ENCODE assay signal across 23 mouse cellular contexts in the genomic region with DNA sequence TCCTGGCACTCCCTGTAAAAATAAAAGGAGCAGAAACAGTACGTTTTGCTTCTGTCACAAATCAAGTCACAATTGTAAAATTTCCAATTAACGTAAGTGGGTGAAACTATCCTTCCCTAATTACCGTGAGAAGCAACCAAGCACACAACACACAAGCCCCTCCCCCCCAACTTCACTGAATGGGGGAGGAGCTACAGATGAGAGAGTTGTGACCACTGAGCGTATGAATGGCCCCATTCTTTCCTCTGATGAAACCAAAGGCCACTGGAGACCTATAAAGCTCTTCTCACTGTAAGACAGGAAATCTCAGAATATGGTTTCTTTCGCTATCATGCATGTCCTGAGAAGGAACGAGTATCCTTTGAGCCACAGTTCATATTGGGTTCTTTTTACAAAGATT.
DNase-seq lines count a peak whose midpoint lies in the region; ATAC-seq lines count a peak whose summit lies in the region.
"Had no signal": no experiment of that assay in that cellular context is flagged by ENCODE, and none has a peak within 500 bp of the region (broad histone marks: within the 10 kb centered on the region; RNA-seq: fewer than 3 reads in every experiment).

No protein-coding gene starts in this region.

- peak; percentile 79 for ATAC-seq in forebrain, embryonic 11.5 days (replicated peaks; ENCODE audit: low FRiP score)
- no peak for ATAC-seq in forebrain, embryonic 16.5 days
- ATAC-seq: forebrain, embryonic 13.5 days; hindbrain, postnatal 0 days had no signal

- 55% methylated on average over 6 of the region's 6 CpGs for WGBS in forebrain, embryonic 11.5 days
- 36% methylated on average over 6 of the region's 6 CpGs for WGBS in forebrain, embryonic 16.5 days

- H3K27me3 ChIP-seq in forebrain, embryonic 11.5 days (ENCODE audit: control insufficient read depth, insufficient read depth, low read length), result no peaks in the 10 kb centered on the region
- H3K27me3 ChIP-seq in forebrain, embryonic 16.5 days (replicated peaks; ENCODE audit: control insufficient read depth, insufficient read depth, low read length), result no peaks in the 10 kb centered on the region
- H3K27me3 ChIP-seq: CH12.LX; embryonic facial prominence, embryonic 15.5 days; forebrain, embryonic 13.5 days; heart, embryonic 15.5 days; hindbrain, embryonic 13.5 days had no signal

- no peak for DNase-seq in forebrain, embryonic 11.5 days (ENCODE audit: low spot score)
- DNase-seq in brain, adult 2 months (ENCODE audit: low read depth, low spot score), result peak; percentile 12
- peak; percentile 30 for DNase-seq in embryo, embryonic 11 days
- no peak for DNase-seq in layer of hippocampus, postnatal 14 days (ENCODE audit: low spot score in 2 of 2)
- DNase-seq in cerebellum, adult 8-10 months, result no peak
- DNase-seq: adrenal gland, adult 2 months; adrenal gland, postnatal 25 days; cerebellum, adult 11 months; cerebellum, adult 9-10 months; cerebellum, postnatal 25 days; gastrocnemius, postnatal 10 days; heart, adult 2 months; heart, postnatal 14 days; kidney, adult 11 months had no signal

- H3K9ac ChIP-seq in forebrain, embryonic 11.5 days (ENCODE audit: low read length), result no peak overlapping the region
- no peak overlapping the region for H3K9ac ChIP-seq in forebrain, embryonic 16.5 days (replicated peaks; ENCODE audit: low read depth, low read length)
- H3K9ac ChIP-seq: embryonic facial prominence, embryonic 15.5 days; forebrain, embryonic 13.5 days; heart, embryonic 15.5 days; hindbrain, embryonic 13.5 days had no signal

- no peaks in the 10 kb centered on the region for H3K36me3 ChIP-seq in forebrain, embryonic 11.5 days (ENCODE audit: control insufficient read depth, insufficient read depth, low read length)
- H3K36me3 ChIP-seq in forebrain, embryonic 16.5 days (ENCODE audit: control insufficient read depth, insufficient read depth), result no peaks in the 10 kb centered on the region
- H3K36me3 ChIP-seq: embryonic facial prominence, embryonic 15.5 days; heart, embryonic 15.5 days; hindbrain, embryonic 13.5 days had no signal

- no peak overlapping the region for H3K27ac ChIP-seq in forebrain, embryonic 11.5 days (ENCODE audit: low read depth, low read length)
- no peak overlapping the region for H3K27ac ChIP-seq in forebrain, embryonic 16.5 days (ENCODE audit: low read length)
- H3K27ac ChIP-seq: embryonic facial prominence, embryonic 15.5 days; forebrain, embryonic 13.5 days; heart, adult 2 months; heart, embryonic 15.5 days; hindbrain, embryonic 13.5 days; hindbrain, postnatal 0 days had no signal

- H3K4me2 ChIP-seq in forebrain, embryonic 11.5 days (ENCODE audit: low read depth, low read length, severe bottlenecking), result no peak overlapping the region
- no peak overlapping the region for H3K4me2 ChIP-seq in forebrain, embryonic 16.5 days (ENCODE audit: low read length)
- H3K4me2 ChIP-seq: embryonic facial prominence, embryonic 15.5 days; forebrain, embryonic 13.5 days; heart, embryonic 11.5 days; heart, embryonic 15.5 days; hindbrain, embryonic 13.5 days had no signal

- no peak overlapping the region for H3K4me3 ChIP-seq in forebrain, embryonic 11.5 days (ENCODE audit: low read depth, low read length)
- H3K4me3 ChIP-seq in forebrain, embryonic 16.5 days (replicated peaks; ENCODE audit: low read length), result no peak overlapping the region
- H3K4me3 ChIP-seq: embryonic facial prominence, embryonic 15.5 days; erythroblast, embryonic 14.5 days; forebrain, embryonic 13.5 days; heart, adult 2 months; heart, embryonic 15.5 days; hindbrain, embryonic 13.5 days had no signal

- no peaks in the 10 kb centered on the region for H3K9me3 ChIP-seq in forebrain, embryonic 11.5 days (ENCODE audit: control insufficient read depth, low read length)
- no peaks in the 10 kb centered on the region for H3K9me3 ChIP-seq in forebrain, embryonic 16.5 days (ENCODE audit: control insufficient read depth, low read length)
- H3K9me3 ChIP-seq: embryonic facial prominence, embryonic 15.5 days; forebrain, embryonic 13.5 days; heart, embryonic 15.5 days; hindbrain, embryonic 13.5 days had no signal

- H3K4me1 ChIP-seq in forebrain, embryonic 11.5 days (replicated peaks; ENCODE audit: control insufficient read depth, insufficient read depth, low read length), result no peaks in the 10 kb centered on the region
- no peaks in the 10 kb centered on the region for H3K4me1 ChIP-seq in forebrain, embryonic 16.5 days (replicated peaks; ENCODE audit: control insufficient read depth, insufficient read depth, low read length)
- H3K4me1 ChIP-seq: embryonic facial prominence, embryonic 15.5 days; heart, embryonic 15.5 days; hindbrain, embryonic 13.5 days had no signal

Comparison
In these comparisons a context has a peak if more than half of its experiments do, and no peak if none do; other contexts are left out.
1. DNase-seq: peak in brain, adult 2 months (single experiment) and embryo, embryonic 11 days (single experiment); none in forebrain, embryonic 11.5 days (single experiment), layer of hippocampus, postnatal 14 days (0 of 2) and cerebellum, adult 8-10 months (single experiment).